Comparison of ENCODE assay signal across 12 mouse cellular contexts in the genomic region with DNA sequence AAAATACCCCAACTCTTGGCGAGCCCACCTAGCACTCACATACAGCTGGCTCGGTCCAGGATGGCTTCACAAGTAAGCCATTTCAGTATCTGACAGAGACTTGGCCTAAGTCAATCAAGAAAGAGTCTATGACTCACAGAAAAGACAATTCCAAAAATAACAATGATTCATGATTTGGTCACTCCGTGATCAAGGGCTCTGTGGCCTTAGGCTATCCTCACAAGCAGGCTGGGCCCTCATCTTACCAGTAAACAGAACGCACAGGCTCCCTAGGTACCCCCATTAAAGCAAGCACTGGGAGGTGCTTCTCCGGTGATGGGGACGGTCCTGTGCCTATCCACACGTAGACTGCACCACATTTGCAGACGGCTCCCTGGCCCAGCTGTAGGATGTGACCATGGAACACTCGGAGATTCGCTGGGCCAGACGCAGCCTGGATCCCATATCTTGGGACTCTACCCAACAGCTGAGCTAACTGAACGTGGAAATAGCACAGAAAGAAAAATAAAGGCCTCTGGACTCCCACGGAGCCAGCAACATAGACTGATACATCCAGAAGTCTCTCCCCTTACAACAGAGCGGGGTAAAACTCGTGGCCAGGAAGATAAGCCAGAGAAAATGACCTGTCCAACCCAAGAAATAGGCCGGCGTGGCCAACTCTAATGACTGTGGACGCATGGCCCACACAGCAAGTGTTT.
A peak's percentile ranks its signal among the peaks of the same experiment; 100 is the strongest.
DNase-seq lines count a peak whose midpoint lies in the region; ATAC-seq and TF ChIP-seq lines count a peak whose summit lies in the region.
"Had no signal": no experiment of that assay in that cellular context is flagged by ENCODE, and none has a peak within 500 bp of the region (broad histone marks: within the 10 kb centered on the region; RNA-seq: fewer than 3 reads in every experiment).

No protein-coding gene starts in this region.

- no peak overlapping the region for H3K4me2 ChIP-seq in heart, embryonic 13.5 days
- peak overlapping the region; percentile 50 for H3K4me2 ChIP-seq in myocyte (ENCODE audit: low read depth)
- H3K4me2 ChIP-seq in forebrain, embryonic 15.5 days (replicated peaks): no peak overlapping the region
- H3K4me2 ChIP-seq: hindbrain, embryonic 12.5 days had no signal

- ATAC-seq in Patski: peak; percentile 91
- ATAC-seq in heart, embryonic 13.5 days (ENCODE audit: extremely low read depth, insufficient number of reproducible peaks, low FRiP score, low TSS enrichment): no peak
- no peak for ATAC-seq in forebrain, embryonic 15.5 days (replicated peaks)
- no peak for ATAC-seq in activated CD4-positive, CD25-positive, alpha-beta regulatory T cell, adult 4 months

- no peak for DNase-seq in gastrocnemius, adult 2 months
- DNase-seq in gastrocnemius, adult 8-10 months (ENCODE audit: low spot score in 2 of 2): no peak
- DNase-seq in Patski (ENCODE audit: low read depth, low spot score): peak; percentile 91
- DNase-seq in gastrocnemius, postnatal 25 days: no peak
- DNase-seq: cerebellum, postnatal 10 days; thymus, postnatal 14 days had no signal

- in situ Hi-C loops in Patski (cut with MboI; ENCODE audit: low pct_unique_long_range_greater_than_20kb): no loop called here

- 68% methylated on average over 18 of the region's 18 CpGs for WGBS in heart, embryonic 13.5 days
- 86% methylated on average over 18 of the region's 18 CpGs for WGBS in forebrain, embryonic 15.5 days

- intact Hi-C loops in gastrocnemius, adult 2 months (cut with DNase I): no loop called here

- H3K36me3 ChIP-seq in heart, embryonic 13.5 days: 0 out of 2 replicates have a peak, but pooled peaks cover 2% of the 10 kb centered on the region
- H3K36me3 ChIP-seq in myocyte (ENCODE audit: control insufficient read depth, insufficient read depth): no peaks in the 10 kb centered on the region
- H3K36me3 ChIP-seq in forebrain, embryonic 15.5 days: no peaks in the 10 kb centered on the region

- no peak overlapping the region for H3K4me3 ChIP-seq in gastrocnemius, adult 2 months
- H3K4me3 ChIP-seq in heart, embryonic 13.5 days: no peak overlapping the region
- no peak overlapping the region for H3K4me3 ChIP-seq in myocyte
- H3K4me3 ChIP-seq in forebrain, embryonic 15.5 days: no peak overlapping the region
- H3K4me3 ChIP-seq: hindbrain, embryonic 12.5 days had no signal

- no peaks in the 10 kb centered on the region for H3K27me3 ChIP-seq in Patski
- no peaks in the 10 kb centered on the region for H3K27me3 ChIP-seq in heart, embryonic 13.5 days (replicated peaks)
- no peaks in the 10 kb centered on the region for H3K27me3 ChIP-seq in myocyte (ENCODE audit: control insufficient read depth, insufficient read depth, insufficient read length)
- H3K27me3 ChIP-seq in forebrain, embryonic 15.5 days: peaks cover 6% of the 10 kb centered on the region; the same call in 1 of the 2 replicates
- H3K27me3 ChIP-seq: CH12.LX had no signal

- no peak overlapping the region for H3ac ChIP-seq in myocyte (ENCODE audit: control insufficient read depth, insufficient read length)

- no peak for TF ChIP-seq CTCF in gastrocnemius, adult 2 months (IDR thresholded peaks at IDR 0.05)
- no peak for TF ChIP-seq CTCF in Patski (IDR thresholded peaks at IDR 0.05)

- H3K79me2 ChIP-seq in myocyte (ENCODE audit: control insufficient read depth, insufficient read depth): no peaks in the 10 kb centered on the region

- no peaks in the 10 kb centered on the region for H3K9me3 ChIP-seq in heart, embryonic 13.5 days
- H3K9me3 ChIP-seq in forebrain, embryonic 15.5 days: no peaks in the 10 kb centered on the region
- H3K9me3 ChIP-seq: hindbrain, embryonic 12.5 days had no signal

- peak overlapping the region; percentile 38; the same call in 1 of the 2 replicates for H3K27ac ChIP-seq in gastrocnemius, adult 2 months
- H3K27ac ChIP-seq in heart, embryonic 13.5 days (replicated peaks): peak overlapping the region; percentile 26; the same call in 1 of the 2 replicates
- no peak overlapping the region for H3K27ac ChIP-seq in forebrain, embryonic 15.5 days (replicated peaks)
- H3K27ac ChIP-seq: hindbrain, embryonic 12.5 days had no signal

- CTCF ChIA-PET in Patski (lab: Charles Lee): no interaction called here

- H3K9ac ChIP-seq in heart, embryonic 13.5 days: no peak overlapping the region
- no peak overlapping the region for H3K9ac ChIP-seq in forebrain, embryonic 15.5 days (replicated peaks)
- H3K9ac ChIP-seq: hindbrain, embryonic 12.5 days had no signal

- peaks cover 8% of the 10 kb centered on the region for H3K4me1 ChIP-seq in heart, embryonic 13.5 days
- H3K4me1 ChIP-seq in forebrain, embryonic 15.5 days: peaks cover 15% of the 10 kb centered on the region

- POLR2A ChIA-PET in Patski (lab: Charles Lee): no interaction called here

- no peak for TF ChIP-seq POLR2A in myocyte (IDR thresholded peaks at IDR 0.05; ENCODE audit: insufficient read length, low read depth)

TF ChIP-seq in myocyte, 11 proteins besides CTCF, POLR2A, EP300 and RAD21:
- TF ChIP-seq MYOG (IDR thresholded peaks at IDR 0.05; ENCODE audit: control insufficient read depth in 1 of 3, insufficient read depth in 1 of 3, insufficient read length in 2 of 3, low read depth in 2 of 3): no peak
- TF ChIP-seq MYOD1 (IDR thresholded peaks at IDR 0.05; ENCODE audit: control insufficient read depth in 1 of 3, insufficient read length in 2 of 3, low read depth in 2 of 3): peak in 1 of 3 experiments; percentile 7
